Mouse (Mus musculus): ENCODE measurements around the gene Cox8c. TPM values are rescaled to one million over a fixed set of nuclear protein-coding genes. Genes with fewer than 3 reads are reported as not detected.

Gene Cox8c
- total and polyA plus RNA-seq, 2 experiments from 2014 or later, result not detected

DNA sequence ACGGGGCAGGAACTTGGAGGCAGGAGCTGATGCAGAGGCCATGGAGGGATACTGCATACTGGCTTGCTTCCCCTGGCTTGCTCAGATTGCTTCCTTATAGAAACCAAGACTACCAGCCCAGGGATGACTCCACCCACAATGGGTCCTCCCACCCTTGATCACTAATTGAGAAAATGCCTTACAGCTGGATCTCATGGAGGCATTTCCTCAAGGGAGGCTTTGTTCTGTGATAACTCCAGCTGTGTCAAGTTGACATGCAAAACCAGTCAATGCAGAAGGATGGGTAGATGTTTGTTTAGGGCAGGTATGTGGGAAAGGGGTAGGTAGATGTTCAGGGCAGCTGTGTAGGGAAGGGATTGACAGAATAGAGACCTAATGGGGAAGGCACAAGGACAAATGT lies 31.2 kb downstream of the Cox8c start:
- H3K9me3 ChIP-seq (ENCODE audit: low read length), result no peaks in the 10 kb centered on the region
- no peak overlapping the region for H3K4me3 ChIP-seq (ENCODE audit: low read length)
- ATAC-seq (no peak), DNase-seq (ENCODE audit: low spot score) (no peak)
- no peak overlapping the region for H3K4me2 ChIP-seq (ENCODE audit: low read depth, low read length)
- no peaks in the 10 kb centered on the region for H3K27me3 ChIP-seq (ENCODE audit: insufficient read depth, low read length)
- no peaks in the 10 kb centered on the region for H3K36me3 ChIP-seq (ENCODE audit: insufficient read depth, low read length)
- 84% methylated on average over 1 of the region's 1 CpGs for WGBS
- no peak overlapping the region for H3K9ac ChIP-seq (replicated peaks; ENCODE audit: low read length)
- no peak for TF ChIP-seq CTCF (IDR thresholded peaks at IDR 0.05; ENCODE audit: low read depth)
- H3K4me1 ChIP-seq (ENCODE audit: insufficient read depth, low read length), result no peaks in the 10 kb centered on the region
- H3K27ac ChIP-seq, result no peak overlapping the region

DNA sequence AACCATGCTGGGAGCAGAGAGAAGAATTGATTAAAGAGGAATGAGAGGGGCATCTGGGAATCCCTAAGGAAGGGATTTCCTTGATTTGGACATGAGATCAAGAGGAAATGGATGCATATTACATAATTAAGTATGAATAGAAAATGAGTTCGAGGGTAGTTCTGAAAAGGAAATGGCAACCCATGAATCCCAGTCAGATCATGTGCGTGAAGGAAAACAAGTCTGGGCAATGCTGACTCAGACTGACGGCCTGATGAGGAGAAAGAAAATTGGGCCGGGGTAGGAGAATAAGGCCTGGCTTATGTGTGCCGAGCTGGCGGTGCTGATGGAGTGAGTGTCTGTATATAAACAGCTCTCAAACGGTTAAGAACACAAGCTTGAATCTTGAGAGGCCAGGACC lies 31.7 kb downstream of the Cox8c start:
- Histone ChIP-seq H3K36me3 (ENCODE audit: insufficient read depth, low read length) (no peaks in the 10 kb centered on the region), H3K27ac (no peak overlapping the region), H3K9me3 (ENCODE audit: low read length) (no peaks in the 10 kb centered on the region), H3K9ac (replicated peaks; ENCODE audit: low read length) (no peak overlapping the region), H3K4me3 (ENCODE audit: low read length) (no peak overlapping the region), H3K4me1 (ENCODE audit: insufficient read depth, low read length) (no peaks in the 10 kb centered on the region), H3K27me3 (ENCODE audit: insufficient read depth, low read length) (no peaks in the 10 kb centered on the region), H3K4me2 (ENCODE audit: low read depth, low read length) (no peak overlapping the region)
- DNase-seq (ENCODE audit: low spot score) (no peak), ATAC-seq (no peak)
- TF ChIP-seq CTCF (IDR thresholded peaks at IDR 0.05; ENCODE audit: low read depth), result no peak
- 93% methylated on average over 7 of the region's 7 CpGs for WGBS

DNA sequence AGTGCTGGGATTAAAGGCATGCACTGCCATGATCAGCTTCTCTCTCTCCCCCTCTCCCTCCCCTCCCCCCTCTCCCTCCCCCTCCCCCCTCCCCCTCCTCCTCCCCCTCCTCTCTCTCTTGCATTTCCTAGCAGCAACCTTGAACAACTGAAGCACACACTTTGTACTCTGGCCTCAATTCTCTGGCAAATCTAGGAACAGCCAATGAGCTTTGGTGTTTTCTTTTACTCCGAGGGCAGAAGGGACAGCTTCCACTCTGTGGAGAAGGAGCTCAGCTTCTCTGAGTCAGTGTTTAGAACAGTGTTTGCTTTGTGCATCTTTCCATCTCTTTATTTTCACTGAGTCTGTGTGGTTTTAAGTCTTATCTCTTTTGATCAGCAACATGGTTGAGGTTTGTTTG lies 36.8 kb downstream of the Cox8c start:
- no peak for TF ChIP-seq CTCF (IDR thresholded peaks at IDR 0.05; ENCODE audit: low read depth)
- no peak overlapping the region for H3K4me2 ChIP-seq (ENCODE audit: low read depth, low read length)
- H3K36me3 ChIP-seq (ENCODE audit: insufficient read depth, low read length), result no peaks in the 10 kb centered on the region
- H3K4me3 ChIP-seq (ENCODE audit: low read length), result no peak overlapping the region
- no peaks in the 10 kb centered on the region for H3K9me3 ChIP-seq (ENCODE audit: low read length)
- H3K9ac ChIP-seq (replicated peaks; ENCODE audit: low read length), result no peak overlapping the region
- H3K4me1 ChIP-seq (ENCODE audit: insufficient read depth, low read length), result no peaks in the 10 kb centered on the region
- H3K27ac ChIP-seq, result no peak overlapping the region
- 42% methylated on average over 1 of the region's 1 CpGs for WGBS
- no peak for ATAC-seq
- DNase-seq (ENCODE audit: low spot score), result no peak
- no peaks in the 10 kb centered on the region for H3K27me3 ChIP-seq (ENCODE audit: insufficient read depth, low read length)

DNA sequence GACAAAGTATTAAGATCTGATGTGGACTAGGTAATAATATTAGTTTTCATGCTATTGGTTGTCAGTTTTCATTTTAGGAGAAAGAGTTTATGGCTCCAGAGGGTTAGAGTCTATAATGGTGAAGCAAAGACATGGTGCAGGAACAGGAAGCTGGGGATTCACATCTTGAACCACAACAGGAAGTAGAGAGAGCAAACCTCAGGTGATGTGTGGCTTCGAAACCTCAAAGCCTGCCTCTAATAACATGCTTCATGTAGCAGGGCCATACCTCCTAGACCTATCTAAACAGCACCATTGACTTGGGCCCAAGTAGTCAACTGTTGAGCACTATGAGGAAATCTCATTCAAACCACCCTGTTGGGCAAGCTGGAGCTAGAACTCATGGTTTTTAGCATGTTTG lies 46.5 kb downstream of the Cox8c start:
- H3K9ac ChIP-seq (replicated peaks; ENCODE audit: low read length), result no peak overlapping the region
- no peaks in the 10 kb centered on the region for H3K4me1 ChIP-seq (ENCODE audit: insufficient read depth, low read length)
- ATAC-seq (no peak), DNase-seq (ENCODE audit: low spot score) (no peak)
- TF ChIP-seq CTCF (IDR thresholded peaks at IDR 0.05; ENCODE audit: low read depth), result no peak
- H3K4me2 ChIP-seq (ENCODE audit: low read depth, low read length), result no peak overlapping the region
- WGBS, result 84% methylated on average over 1 of the region's 1 CpGs
- no peaks in the 10 kb centered on the region for H3K9me3 ChIP-seq (ENCODE audit: low read length)
- H3K27ac ChIP-seq, result no peak overlapping the region
- no peaks in the 10 kb centered on the region for H3K36me3 ChIP-seq (ENCODE audit: insufficient read depth, low read length)
- no peaks in the 10 kb centered on the region for H3K27me3 ChIP-seq (ENCODE audit: insufficient read depth, low read length)
- no peak overlapping the region for H3K4me3 ChIP-seq (ENCODE audit: low read length)

DNA sequence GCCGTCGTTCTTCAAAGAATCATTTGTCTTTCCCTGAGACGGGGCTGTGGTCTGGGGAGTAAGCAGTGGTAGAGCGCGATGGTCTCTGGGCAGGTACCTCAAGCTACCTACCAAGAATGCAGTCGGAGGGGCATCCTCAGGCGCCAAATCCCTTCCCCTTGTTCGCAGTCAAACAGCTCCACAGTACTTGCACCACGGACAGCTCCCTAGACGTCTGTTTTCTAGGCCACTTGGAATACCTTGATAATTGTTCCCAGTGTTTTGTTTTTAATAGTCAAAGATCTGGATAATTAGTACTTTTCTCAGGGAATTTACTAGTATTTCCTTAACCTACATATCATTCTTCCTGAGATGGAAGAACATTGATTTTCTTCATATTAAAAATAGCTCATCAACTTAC lies 48.7 kb downstream of the Cox8c start:
- WGBS, result 22% methylated on average over 10 of the region's 10 CpGs
- no peak overlapping the region for H3K9ac ChIP-seq (replicated peaks; ENCODE audit: low read length)

DNA sequence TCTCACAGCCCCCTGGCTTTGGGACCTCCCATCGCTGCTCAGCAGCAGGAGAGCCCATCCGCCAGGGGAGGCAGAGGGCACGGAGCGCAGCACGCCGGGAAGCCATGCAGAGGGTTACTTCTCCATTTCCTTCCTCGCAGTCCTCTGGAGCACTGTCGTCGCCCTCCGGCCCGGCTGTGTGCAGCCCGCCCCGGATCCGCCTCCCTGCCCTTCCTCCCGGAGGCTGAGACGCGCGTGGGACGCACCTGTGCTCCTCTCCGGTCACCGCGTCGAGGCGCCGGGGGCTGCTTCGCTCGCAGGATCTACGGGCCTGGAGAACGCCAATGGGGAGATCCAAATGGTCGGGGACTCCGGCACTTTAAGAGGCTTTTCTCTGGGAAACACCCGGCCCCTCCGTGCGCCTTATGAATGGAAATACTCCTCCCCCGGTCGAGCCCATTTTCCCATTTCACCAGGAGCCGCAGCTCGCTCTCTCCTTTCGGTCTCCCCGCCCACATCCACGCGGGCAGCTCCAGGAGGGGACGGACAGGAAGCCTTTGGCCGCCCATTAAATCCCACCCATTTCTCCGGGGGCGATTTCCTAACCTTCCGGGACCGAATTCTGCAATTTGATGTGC lies 49.8 kb downstream of the Cox8c start, which contains the start of gene Unc79:
Gene Unc79, plus strand, starts transcription at position 82 of the 617 bp plus-strand sequence.
- peaks cover 7% of the 10 kb centered on the region; the same call in 1 of the 2 replicates for H3K4me1 ChIP-seq (ENCODE audit: insufficient read depth, low read length)
- peak within 1 kb of the TSS; percentile 71 for H3K4me3 ChIP-seq (ENCODE audit: low read length)
- peak within 1 kb of the TSS; percentile 76 for H3K4me2 ChIP-seq (ENCODE audit: low read depth, low read length)
- WGBS, result under 1% methylated on average over 42 of the region's 48 CpGs
- ATAC-seq (peak; percentile 88), DNase-seq (ENCODE audit: low spot score) (peak; percentile 93)
- H3K36me3 ChIP-seq (ENCODE audit: insufficient read depth, low read length), result no peaks in the 10 kb centered on the region
- TF ChIP-seq CTCF (IDR thresholded peaks at IDR 0.05; ENCODE audit: low read depth), result peak; percentile 68
- H3K9me3 ChIP-seq (ENCODE audit: low read length), result no peaks in the 10 kb centered on the region
- H3K9ac ChIP-seq (replicated peaks; ENCODE audit: low read length), result peak within 1 kb of the TSS; percentile 71
- H3K27me3 ChIP-seq (ENCODE audit: insufficient read depth, low read length), result no peaks in the 10 kb centered on the region
- H3K27ac ChIP-seq, result peak within 1 kb of the TSS; percentile 96

More for the DNA sequence above, 48.7 kb downstream of the Cox8c start:
- TF ChIP-seq CTCF (IDR thresholded peaks at IDR 0.05; ENCODE audit: low read depth), result no peak
- ATAC-seq, result no peak
- Histone ChIP-seq H3K4me2 (ENCODE audit: low read depth, low read length) (peak overlapping the region; percentile 76), H3K36me3 (ENCODE audit: insufficient read depth, low read length) (no peaks in the 10 kb centered on the region), H3K4me1 (ENCODE audit: insufficient read depth, low read length) (peaks cover 5% of the 10 kb centered on the region; the same call in 1 of the 2 replicates), H3K27ac (no peak overlapping the region), H3K27me3 (ENCODE audit: insufficient read depth, low read length) (no peaks in the 10 kb centered on the region), H3K4me3 (ENCODE audit: low read length) (peak overlapping the region; percentile 71), H3K9me3 (ENCODE audit: low read length) (no peaks in the 10 kb centered on the region)
- DNase-seq (ENCODE audit: low spot score), result no peak
